Mouse (Mus musculus) urinary bladder, adult 18-20 months (tissue): ENCODE measurements at regions not wholly inside any gene's neighbourhood (a gene's known extent, or its start where the extent isn't known, plus 50 kb on each side); places are given as distances from the start of the nearest gene placed in this dataset.

Experiments used
- DNase-seq, 2 experiments: peaks; one replicate each; pipeline ENCODE4 v3.0.0; 2022; ENCODE audit warnings: low spot score in 2 of 2, mixed read lengths in 2 of 2

DNA sequence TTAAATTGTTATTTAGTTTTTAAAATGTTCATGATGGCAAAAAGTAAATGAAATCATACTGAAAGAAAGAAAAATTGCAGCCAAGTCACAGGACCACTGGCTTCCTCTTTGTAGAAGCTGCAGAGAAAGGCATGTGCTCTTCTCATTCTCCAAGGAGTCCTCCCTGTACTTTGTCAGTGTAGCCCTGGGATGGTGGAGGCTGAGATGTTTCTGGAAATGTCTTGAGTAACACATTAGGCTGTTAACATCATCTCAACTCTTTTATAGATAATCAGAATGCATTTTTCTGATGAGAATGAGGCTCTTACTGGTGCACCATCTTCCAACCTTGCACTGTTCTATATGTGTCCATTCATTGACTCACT lies 128.3 kb upstream of the Tle1 start:
- DNase-seq: no peak

DNA sequence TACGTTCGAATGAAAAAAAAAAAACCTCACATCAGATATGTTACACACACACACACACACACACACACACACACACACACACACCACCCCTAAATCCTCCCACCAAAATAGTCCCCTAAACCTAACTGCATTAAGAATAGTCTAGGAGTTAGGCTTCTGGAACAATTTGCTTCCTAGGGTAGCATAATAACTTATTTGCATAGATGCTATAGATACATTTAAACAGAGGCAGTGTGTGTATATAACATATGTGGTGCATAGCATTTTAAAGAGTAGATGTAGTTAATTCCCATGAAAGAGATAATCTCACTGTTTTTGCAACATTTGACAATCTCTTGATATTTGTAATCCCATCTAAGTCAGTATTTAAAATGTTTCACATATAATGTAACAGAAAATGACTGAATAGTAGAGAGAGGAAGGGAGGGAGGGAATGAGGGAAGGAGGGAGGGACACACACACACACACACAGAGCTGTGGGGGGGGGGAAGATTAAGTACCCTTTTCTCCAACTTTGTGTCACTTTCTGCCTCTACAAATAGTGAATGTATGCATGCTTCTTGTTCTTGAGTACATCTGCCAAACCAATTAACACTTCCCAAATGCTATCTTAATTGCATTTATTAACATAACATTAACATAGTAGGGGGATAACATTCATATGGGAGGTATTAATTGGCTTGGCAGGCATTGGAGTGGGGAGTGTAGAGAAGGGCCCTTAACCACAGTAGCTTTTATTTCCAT lies 127.7 kb upstream of the Tle1 start:
- no peak for DNase-seq

DNA sequence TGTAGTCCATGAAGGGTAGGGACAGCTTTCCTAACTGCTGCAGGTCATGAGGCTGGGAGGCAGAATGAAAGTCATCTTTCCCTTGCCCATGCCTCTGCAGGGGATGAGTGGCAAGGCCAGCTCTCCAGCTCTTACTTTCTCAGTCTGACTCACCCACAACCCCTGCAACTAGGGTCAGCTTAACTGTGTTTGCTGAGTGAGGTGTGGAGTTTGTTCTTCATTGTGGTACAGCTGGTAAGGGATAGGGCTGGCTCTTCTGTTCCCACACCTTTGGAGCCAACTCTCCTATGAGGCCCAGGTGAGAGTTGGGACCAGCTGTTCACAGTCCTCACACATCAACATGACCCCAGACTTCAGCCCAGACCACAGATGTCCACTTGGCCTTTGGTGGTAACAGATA lies 124.2 kb upstream of the Tle1 start:
- DNase-seq: peak in 1 of 2 experiments; percentile 0

DNA sequence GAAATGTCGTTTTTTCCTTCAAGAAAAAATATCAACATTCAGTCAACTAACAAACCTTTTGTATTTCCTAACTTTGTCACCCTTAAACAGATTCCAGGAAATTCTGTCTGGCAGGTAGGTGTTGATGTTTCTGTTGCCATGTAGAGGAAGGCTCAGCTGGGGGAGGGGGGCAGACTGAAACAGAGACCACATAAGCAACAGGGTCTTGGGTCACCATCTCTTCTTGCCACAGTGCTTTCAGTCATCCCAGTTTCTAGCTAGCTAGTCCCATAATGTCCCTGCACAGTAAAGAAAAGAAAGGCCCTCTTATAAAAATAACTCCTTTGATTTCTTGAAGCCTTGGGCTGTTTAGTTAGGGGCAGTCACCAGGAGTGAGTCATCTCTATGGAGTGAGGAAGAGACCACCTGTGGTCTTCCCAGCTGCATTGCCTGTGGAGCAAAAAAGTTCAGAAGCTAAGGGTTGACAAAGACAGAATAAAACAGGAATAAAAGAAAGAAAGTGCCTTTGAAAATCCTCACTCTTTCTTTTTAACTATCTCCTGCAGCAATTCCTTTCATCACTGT lies 84.5 kb upstream of the Tle1 start:
- no peak for DNase-seq

DNA sequence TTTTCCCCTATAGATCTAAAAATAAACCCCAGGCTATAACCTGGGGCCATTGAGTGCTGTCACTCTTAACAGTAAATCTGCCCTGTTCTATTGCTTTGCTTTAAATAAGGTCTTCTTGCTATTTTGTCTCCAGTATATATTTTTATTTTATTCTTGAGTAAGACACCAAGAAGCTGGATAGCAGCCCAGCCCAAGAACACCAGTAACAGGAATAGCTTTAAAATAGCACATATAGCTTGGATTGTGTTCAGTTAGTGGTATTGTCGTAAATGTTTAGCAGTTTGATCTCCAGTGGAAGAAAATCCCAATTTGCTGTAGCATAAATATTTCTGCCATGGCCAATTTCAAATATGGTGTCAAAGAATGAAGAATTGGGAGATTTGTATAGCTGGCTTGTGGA lies 49.8 kb upstream of the Tle1 start:
- no peak for DNase-seq
